Mouse (Mus musculus): ENCODE measurements at regions not wholly inside any gene's neighbourhood (a gene's known extent, or its start where the extent isn't known, plus 50 kb on each side); places are given as distances from the start of the nearest gene placed in this dataset.
"Not testable (repeated sequence)": the region's sequence is repeated elsewhere in the genome, so short reads cannot be mapped to it uniquely, and the experiment has no call there.

- intact Hi-C loops (cut with DNase I) = loop anchor here (5.0 to 10.0 kb wide), 2 partner anchors 68 to 185 kb away; partner anchors contain the start of gene Hs6st1
- DNase-seq (ENCODE audit: low spot score in 2 of 2) = peak; percentile 83 to 84
Observed at GRCm38 (mm10) chr1:35879388-35880093, 188.7 kb upstream of the Hs6st1 start.

- DNase-seq (ENCODE audit: low spot score in 2 of 2) = no peak
- intact Hi-C loops (cut with DNase I) = no loop called here
Observed at GRCm38 (mm10) chr1:35880562-35881265, 187.5 kb upstream of the Hs6st1 start.

GRCm38 (mm10) chr1:35881521-35881920 is 186.7 kb upstream of the Hs6st1 start:
- DNase-seq (ENCODE audit: low spot score in 2 of 2) = no peak
- intact Hi-C loops (cut with DNase I) = no loop called here

- no peak for DNase-seq (ENCODE audit: low spot score in 2 of 2)
- intact Hi-C loops (cut with DNase I) = no loop called here
Observed at GRCm38 (mm10) chr1:35882101-35882500, 186.1 kb upstream of the Hs6st1 start.

- intact Hi-C loops (cut with DNase I) = no loop called here
- no peak for DNase-seq (ENCODE audit: low spot score in 2 of 2)
Observed at GRCm38 (mm10) chr1:35889731-35890499, 178.3 kb upstream of the Hs6st1 start.

GRCm38 (mm10) chr1:35890500-35890900 is 177.7 kb upstream of the Hs6st1 start:
- no peak for DNase-seq (ENCODE audit: low spot score in 2 of 2)
- intact Hi-C loops (cut with DNase I) = no loop called here

- DNase-seq (ENCODE audit: low spot score in 2 of 2) = no peak
- intact Hi-C loops (cut with DNase I) = no loop called here
Observed at GRCm38 (mm10) chr1:35899536-35899935, 168.7 kb upstream of the Hs6st1 start.

- DNase-seq (ENCODE audit: low spot score in 2 of 2) = no peak
- intact Hi-C loops (cut with DNase I) = no loop called here
Observed at GRCm38 (mm10) chr1:35904001-35904547, 164.1 kb upstream of the Hs6st1 start.

- DNase-seq (ENCODE audit: low spot score in 2 of 2) = no peak
- intact Hi-C loops (cut with DNase I) = no loop called here
Observed at GRCm38 (mm10) chr1:35913551-35913950, 154.6 kb upstream of the Hs6st1 start.

- intact Hi-C loops (cut with DNase I); DNase-seq (ENCODE audit: low spot score in 2 of 2): not testable (repeated sequence)
Observed at GRCm38 (mm10) chr1:35914175-35914574, 154.0 kb upstream of the Hs6st1 start.

GRCm38 (mm10) chr1:35915526-35915925 is 152.7 kb upstream of the Hs6st1 start:
- intact Hi-C loops (cut with DNase I) = no loop called here

GRCm38 (mm10) chr1:35919840-35920734 is 148.1 kb upstream of the Hs6st1 start:
- no peak for DNase-seq (ENCODE audit: low spot score in 2 of 2)

More at GRCm38 (mm10) chr1:35915526-35915925, 152.7 kb upstream of the Hs6st1 start:
- DNase-seq (ENCODE audit: low spot score in 2 of 2) = no peak

GRCm38 (mm10) chr1:35924796-35925195 is 143.4 kb upstream of the Hs6st1 start:
- no peak for DNase-seq (ENCODE audit: low spot score in 2 of 2)
- intact Hi-C loops (cut with DNase I) = no loop called here

More at GRCm38 (mm10) chr1:35919840-35920734, 148.1 kb upstream of the Hs6st1 start:
- intact Hi-C loops (cut with DNase I) = no loop called here

- no peak for DNase-seq (ENCODE audit: low spot score in 2 of 2)
- intact Hi-C loops (cut with DNase I) = no loop called here
Observed at GRCm38 (mm10) chr1:35925301-35925700, 142.9 kb upstream of the Hs6st1 start.

- intact Hi-C loops (cut with DNase I) = no loop called here
- no peak for DNase-seq (ENCODE audit: low spot score in 2 of 2)
Observed at GRCm38 (mm10) chr1:35926191-35927048, 141.8 kb upstream of the Hs6st1 start.

- no peak for DNase-seq (ENCODE audit: low spot score in 2 of 2)
- intact Hi-C loops (cut with DNase I) = no loop called here
Observed at GRCm38 (mm10) chr1:35927049-35927415, 141.2 kb upstream of the Hs6st1 start.

- no peak for DNase-seq (ENCODE audit: low spot score in 2 of 2)
- intact Hi-C loops (cut with DNase I) = no loop called here
Observed at GRCm38 (mm10) chr1:35930351-35930750, 137.8 kb upstream of the Hs6st1 start.

GRCm38 (mm10) chr1:35931056-35931455 is 137.1 kb upstream of the Hs6st1 start:
- intact Hi-C loops (cut with DNase I) = no loop called here
- DNase-seq (ENCODE audit: low spot score in 2 of 2) = no peak
